Mouse (Mus musculus) lung, embryonic 16.5 days (tissue): ENCODE results near the gene Ugdh. TPM values are rescaled to one million over a fixed set of nuclear protein-coding genes. Genes with fewer than 3 reads are reported as not detected.

Source experiments
- ATAC-seq: fragments of 200-750 bp; cut with Nextera tagmentation; 2 replicates; pipeline ENCODE4 v1.8.0; 2017; ENCODE audit warnings: low read depth, mild to moderate bottlenecking, moderate library complexity
- H3K27ac ChIP-seq: fragments of 300-500 bp; sonication (generic); 2 replicates; pipeline ENCODE4 v1.5.1; 2014; ENCODE audit warnings: mild to moderate bottlenecking, control low read depth, low read length
- H3K27me3 ChIP-seq: fragments of 300-500 bp; sonication (generic); 2 replicates; pipeline ENCODE4 v1.6.1; 2014; ENCODE audit warnings: low read depth, low read length, mixed read lengths; ENCODE audit not compliant: control insufficient read depth, insufficient read depth
- H3K36me3 ChIP-seq: fragments of 300-500 bp; sonication (generic); 2 replicates; pipeline ENCODE4 v1.6.1; 2014; ENCODE audit warnings: low read length; ENCODE audit not compliant: control insufficient read depth, insufficient read depth
- H3K4me1 ChIP-seq: fragments of 300-500 bp; sonication (generic); replicated peaks from 2 replicates; pipeline ENCODE4 v1.6.1; 2014; ENCODE audit warnings: low read length, mixed read lengths; ENCODE audit not compliant: control insufficient read depth, insufficient read depth
- H3K4me2 ChIP-seq: fragments of 300-500 bp; sonication (generic); 2 replicates; pipeline ENCODE4 v1.6.1; 2014; ENCODE audit warnings: low read depth, low read length, control low read depth
- H3K4me3 ChIP-seq: fragments of 300-500 bp; sonication (generic); 2 replicates; pipeline ENCODE4 v1.5.1; 2014; ENCODE audit warnings: mild to moderate bottlenecking, low read length, control low read depth
- H3K9ac ChIP-seq: fragments of 300-500 bp; sonication (generic); 2 replicates; pipeline ENCODE4 v1.6.1; 2014; ENCODE audit warnings: low read length, control low read depth
- H3K9me3 ChIP-seq: fragments of 300-500 bp; sonication (generic); 2 replicates; pipeline ENCODE4 v1.6.1; 2016; ENCODE audit warnings: low read length; ENCODE audit not compliant: control insufficient read depth
- WGBS: fragments of 180-500 bp; shearing (Covaris S2); extraction: QIAGEN DNeasy Blood & Tissue Kit; methylation state at CpG from one replicate; pipeline ENCODE4 v1.1.7; 2014; 5-methylcytosine and 5-hydroxymethylcytosine counted together
- polyA plus RNA-seq: library from polyadenylated mRNA; unstranded; fragments of >200 nt; fragmentation: Nextera tagmentation; extraction: Ambion mirVana; gene quantifications from 2 replicates; pipeline ENCODE4 v1.2.1, GENCODE M21; 2015

The Ugdh gene
- polyA plus RNA-seq, 1 experiment from 2014 or later = 148 TPM

DNA sequence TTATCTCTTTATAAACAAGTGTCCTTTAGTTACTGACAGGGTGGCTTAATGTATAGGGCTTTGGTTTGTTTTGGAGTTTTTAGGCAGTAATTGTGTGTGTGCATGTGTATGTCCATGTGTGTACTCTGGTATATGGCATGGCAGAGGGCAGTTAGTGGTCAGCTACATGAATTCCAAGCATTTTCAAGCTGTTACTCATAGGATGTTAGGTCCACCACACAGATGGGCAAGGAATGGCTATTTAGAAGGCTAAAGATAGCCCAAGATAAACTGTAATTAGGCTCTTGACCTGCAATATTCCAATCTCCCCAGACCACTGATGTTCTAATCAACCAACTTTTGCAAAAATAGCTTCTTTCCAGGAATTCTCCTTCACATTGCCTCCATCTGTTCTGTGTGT lies 2.3 kb upstream of the Ugdh start:
- Histone ChIP-seq H3K4me2 (no peak overlapping the region), H3K9ac (no peak overlapping the region), H3K27me3 (no peaks in the 10 kb centered on the region), H3K27ac (no peak overlapping the region), H3K9me3 (no peaks in the 10 kb centered on the region), H3K36me3 (no peaks in the 10 kb centered on the region), H3K4me1 (peaks cover 12% of the 10 kb centered on the region), H3K4me3 (no peak overlapping the region)
- no peak for ATAC-seq

DNA sequence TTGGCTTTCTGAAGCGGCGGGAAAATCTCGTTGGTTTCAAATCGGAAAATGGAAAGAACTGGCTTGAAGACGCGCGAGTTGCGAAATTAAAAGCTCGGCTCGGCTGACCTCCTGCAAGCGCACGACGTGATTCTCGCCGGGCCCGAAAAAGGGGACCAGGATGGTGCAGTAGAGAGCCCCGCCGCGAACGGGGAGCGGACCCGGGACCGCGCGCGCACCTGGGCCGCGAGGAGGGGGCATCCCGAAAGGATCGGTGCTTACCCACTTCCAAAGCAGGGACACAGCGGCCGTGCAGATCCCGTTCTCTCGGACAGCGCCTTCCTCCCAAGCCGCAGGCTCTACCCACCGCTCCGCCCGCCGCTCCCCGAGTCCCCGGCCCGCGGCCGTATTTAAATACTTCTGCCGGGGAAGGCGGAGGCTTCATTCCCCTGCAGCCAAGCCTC lies 365 bp downstream of the Ugdh start:
- peak overlapping the region; percentile 86 for H3K27ac ChIP-seq
- peaks cover 12% of the 10 kb centered on the region for H3K4me1 ChIP-seq
- WGBS = under 1% methylated on average over 40 of the region's 47 CpGs

DNA sequence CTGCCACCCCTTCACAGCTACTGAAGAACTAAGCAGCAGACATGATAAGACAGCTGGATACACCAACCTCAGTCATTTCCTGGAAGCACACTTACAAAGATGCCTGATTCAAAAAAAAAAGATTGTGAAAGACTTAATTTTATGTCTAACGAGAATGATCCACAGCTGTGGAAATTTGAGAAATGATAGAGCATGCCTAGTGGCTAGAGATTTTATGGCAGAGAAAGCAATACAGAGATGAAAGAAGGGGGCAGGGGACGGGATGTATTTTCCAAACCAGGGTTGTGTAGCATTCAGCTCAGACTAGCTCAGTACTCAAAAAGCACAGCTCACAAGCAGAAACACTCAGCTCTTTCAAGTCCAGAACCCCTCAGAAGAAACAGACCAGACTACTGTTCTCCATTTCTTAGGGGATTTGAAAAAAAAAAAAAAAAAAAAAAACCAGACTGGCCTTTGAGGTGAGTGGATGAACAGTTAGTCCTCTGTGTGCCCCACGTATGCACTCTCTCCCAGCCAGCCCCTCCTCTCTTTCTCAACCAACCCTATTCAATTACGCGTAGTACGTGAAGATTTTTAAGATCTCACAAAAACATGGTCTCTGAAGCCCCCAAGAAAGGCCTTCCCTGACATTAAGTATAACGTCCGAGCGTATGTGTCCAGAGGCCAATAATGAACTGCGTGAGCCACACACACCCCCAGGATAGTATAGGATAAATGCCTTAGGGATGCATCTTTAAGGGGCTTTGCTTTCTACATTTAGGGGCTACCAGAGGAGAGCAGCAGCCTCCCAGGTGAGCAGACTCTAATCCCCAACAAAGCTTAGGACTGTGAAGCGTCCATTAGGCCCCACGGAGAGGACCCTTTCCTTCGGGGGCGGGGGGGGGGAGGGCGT lies 1.0 kb downstream of the Ugdh start:
- no peak for ATAC-seq
- Histone ChIP-seq H3K27ac (peak overlapping the region; percentile 86), H3K9ac (peak overlapping the region; percentile 81), H3K4me1 (peaks cover 12% of the 10 kb centered on the region), H3K9me3 (no peaks in the 10 kb centered on the region), H3K4me2 (peak overlapping the region; percentile 56), H3K36me3 (no peaks in the 10 kb centered on the region), H3K4me3 (peak overlapping the region; percentile 78), H3K27me3 (no peaks in the 10 kb centered on the region)
- 3% methylated on average over 15 of the region's 15 CpGs for WGBS

More for the DNA sequence above, 365 bp downstream of the Ugdh start:
- ATAC-seq = no peak
- H3K4me3 ChIP-seq = peak overlapping the region; percentile 78
- peak overlapping the region; percentile 81 for H3K9ac ChIP-seq
- H3K9me3 ChIP-seq = no peaks in the 10 kb centered on the region
- no peaks in the 10 kb centered on the region for H3K27me3 ChIP-seq
- H3K36me3 ChIP-seq = no peaks in the 10 kb centered on the region
- peak overlapping the region; percentile 56 for H3K4me2 ChIP-seq

DNA sequence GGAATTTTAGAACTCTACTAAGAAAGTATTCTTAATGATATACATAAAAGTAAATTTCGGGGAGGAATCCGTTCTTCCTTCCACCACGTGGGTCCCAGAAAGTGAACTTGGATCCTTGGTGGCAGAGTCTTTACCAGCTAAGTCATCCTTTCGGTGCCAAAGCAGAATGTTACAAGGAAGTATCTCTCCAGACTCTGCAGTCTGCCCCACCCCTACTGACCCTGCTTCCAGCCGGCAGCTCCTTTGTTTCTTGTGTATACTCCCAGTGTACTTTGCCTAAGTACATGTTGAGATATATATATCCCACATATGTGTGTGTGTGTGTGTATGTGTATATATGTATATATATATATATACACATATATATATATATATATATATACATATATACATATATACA lies 6.3 kb downstream of the Ugdh start:
- no peaks in the 10 kb centered on the region for H3K27me3 ChIP-seq
- no peaks in the 10 kb centered on the region for H3K9me3 ChIP-seq
- H3K4me3 ChIP-seq = no peak overlapping the region
- peaks cover 6% of the 10 kb centered on the region for H3K4me1 ChIP-seq
- H3K36me3 ChIP-seq = peaks cover 4% of the 10 kb centered on the region; the same call in 1 of the 2 replicates
- H3K4me2 ChIP-seq = no peak overlapping the region
- WGBS = 86% methylated on average over 5 of the region's 5 CpGs
- ATAC-seq = no peak
- H3K9ac ChIP-seq = no peak overlapping the region
- H3K27ac ChIP-seq = no peak overlapping the region

DNA sequence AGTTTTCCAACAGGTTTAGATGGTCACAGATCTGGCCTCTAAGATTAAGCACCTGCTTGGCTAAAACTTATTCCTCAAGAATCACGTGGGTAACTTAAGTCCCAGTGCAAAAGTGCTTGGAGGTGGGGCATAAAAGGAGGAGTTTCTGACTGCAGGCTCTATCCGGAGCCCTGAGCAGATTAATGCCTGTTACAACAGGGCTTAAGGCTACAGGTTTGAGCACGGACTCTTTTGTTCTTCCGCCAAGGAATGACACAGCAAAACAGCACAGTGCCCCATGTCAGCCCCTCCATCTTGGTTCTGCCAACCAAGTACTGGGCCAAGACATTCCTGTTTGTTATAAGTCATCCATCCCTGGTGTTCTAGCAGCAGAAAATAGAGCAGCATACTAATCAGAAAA lies 7.4 kb downstream of the Ugdh start:
- ATAC-seq = no peak
- no peak overlapping the region for H3K27ac ChIP-seq
- WGBS = 45% methylated on average over 4 of the region's 4 CpGs

DNA sequence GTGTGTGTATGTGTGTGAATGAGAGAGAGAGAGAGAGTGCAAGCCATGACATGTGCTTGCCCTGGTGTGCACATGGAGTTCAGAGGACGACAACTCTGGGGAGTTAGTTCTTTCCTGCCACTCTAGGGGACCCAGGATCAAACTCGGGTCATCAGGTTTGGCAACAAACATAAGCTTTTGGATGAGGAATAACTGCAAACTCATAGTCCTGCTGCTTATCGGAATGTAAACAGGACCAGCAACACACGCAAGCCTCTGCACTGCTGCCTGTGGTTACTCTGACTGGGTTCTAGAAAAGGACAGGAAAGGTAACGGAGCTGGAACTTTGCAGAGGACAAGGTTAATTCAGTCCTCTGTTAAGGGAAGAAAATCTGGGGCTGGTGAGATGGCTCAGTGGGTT lies 10.5 kb downstream of the Ugdh start:
- peaks cover 26% of the 10 kb centered on the region for H3K36me3 ChIP-seq
- 70% methylated on average over 5 of the region's 5 CpGs for WGBS
- no peak overlapping the region for H3K27ac ChIP-seq

More for the DNA sequence above, 7.4 kb downstream of the Ugdh start:
- Histone ChIP-seq H3K9me3 (no peaks in the 10 kb centered on the region), H3K4me3 (no peak overlapping the region), H3K36me3 (peaks cover 9% of the 10 kb centered on the region), H3K9ac (no peak overlapping the region), H3K4me2 (no peak overlapping the region), H3K4me1 (no peaks in the 10 kb centered on the region), H3K27me3 (no peaks in the 10 kb centered on the region)

DNA sequence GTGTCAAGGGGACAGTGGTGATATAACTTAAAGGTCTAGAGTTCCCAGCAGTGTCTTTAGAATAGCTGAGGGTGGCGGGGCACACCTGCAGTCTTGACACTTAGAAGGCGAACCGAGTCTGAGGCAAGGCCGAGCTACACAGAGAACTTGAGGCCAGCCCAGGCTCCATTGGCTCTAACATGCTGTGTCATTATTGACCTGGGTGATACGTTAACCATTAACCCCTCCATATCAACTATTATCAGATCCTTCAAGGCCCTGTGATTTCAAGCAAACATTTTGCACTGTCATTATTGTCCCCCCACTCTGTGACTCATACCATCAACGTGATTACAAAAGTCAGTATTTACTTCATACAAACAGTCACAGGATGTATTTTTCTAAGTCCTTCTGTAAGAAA lies 11.5 kb downstream of the Ugdh start:
- no peak overlapping the region for H3K4me3 ChIP-seq
- peaks cover 26% of the 10 kb centered on the region for H3K36me3 ChIP-seq
- H3K4me2 ChIP-seq = no peak overlapping the region
- H3K27ac ChIP-seq = no peak overlapping the region
- H3K27me3 ChIP-seq = no peaks in the 10 kb centered on the region
- no peak for ATAC-seq
- H3K9me3 ChIP-seq = no peaks in the 10 kb centered on the region
- H3K9ac ChIP-seq = no peak overlapping the region
- 65% methylated on average over 6 of the region's 6 CpGs for WGBS
- H3K4me1 ChIP-seq = no peaks in the 10 kb centered on the region

More for the DNA sequence above, 10.5 kb downstream of the Ugdh start:
- no peaks in the 10 kb centered on the region for H3K27me3 ChIP-seq
- no peak overlapping the region for H3K4me3 ChIP-seq
- no peak overlapping the region for H3K9ac ChIP-seq
- ATAC-seq = no peak
- H3K9me3 ChIP-seq = no peaks in the 10 kb centered on the region
- no peaks in the 10 kb centered on the region for H3K4me1 ChIP-seq
- no peak overlapping the region for H3K4me2 ChIP-seq

DNA sequence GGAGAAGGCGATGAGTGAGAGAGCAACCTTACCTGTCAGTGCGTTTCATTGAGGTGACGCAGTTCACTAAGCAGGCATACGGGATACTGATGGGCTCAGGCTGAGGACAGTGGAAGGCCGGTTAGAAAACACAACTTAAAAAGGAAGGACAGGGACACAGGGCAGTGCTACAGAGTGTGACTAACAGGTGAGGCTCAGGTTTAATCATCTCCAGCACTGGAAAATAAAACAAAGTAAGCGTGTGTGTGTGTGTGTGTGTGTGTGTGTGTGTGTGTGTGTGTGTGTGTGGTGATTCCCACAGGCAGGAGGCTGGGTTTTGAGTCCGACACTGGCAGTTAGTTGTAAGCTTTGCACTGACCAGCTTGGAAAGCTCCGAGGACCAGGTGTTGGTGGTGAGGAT lies 12.9 kb downstream of the Ugdh start:
- no peaks in the 10 kb centered on the region for H3K27me3 ChIP-seq
- H3K27ac ChIP-seq = no peak overlapping the region
- no peak overlapping the region for H3K4me3 ChIP-seq
- H3K4me2 ChIP-seq = no peak overlapping the region
- no peaks in the 10 kb centered on the region for H3K4me1 ChIP-seq
- H3K9ac ChIP-seq = no peak overlapping the region
- peaks cover 26% of the 10 kb centered on the region for H3K36me3 ChIP-seq
- no peaks in the 10 kb centered on the region for H3K9me3 ChIP-seq
- ATAC-seq = no peak
- 88% methylated on average over 8 of the region's 8 CpGs for WGBS

DNA sequence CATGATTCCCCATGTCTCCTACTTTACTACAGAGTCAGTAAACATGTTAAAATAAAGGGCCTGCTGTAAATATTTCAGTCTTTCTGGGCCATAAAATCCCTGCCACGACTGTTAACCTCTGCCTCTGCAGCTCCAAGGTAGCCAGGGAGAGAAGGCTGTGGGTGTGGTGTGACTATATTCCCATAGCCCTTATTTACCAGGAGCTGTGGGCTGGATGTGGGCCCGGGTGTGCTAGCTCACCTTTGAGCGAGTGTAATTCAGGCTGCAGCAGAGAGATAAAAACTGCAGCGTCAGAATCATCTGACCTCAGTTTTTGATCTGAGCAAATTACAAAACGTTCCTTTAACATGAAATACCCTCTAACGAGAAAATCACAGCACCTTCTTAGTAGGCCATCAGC lies 14.9 kb downstream of the Ugdh start:
- 71% methylated on average over 6 of the region's 6 CpGs for WGBS
- Histone ChIP-seq H3K36me3 (peaks cover 24% of the 10 kb centered on the region), H3K27ac (no peak overlapping the region)

More for the DNA sequence above, 14.9 kb downstream of the Ugdh start:
- Histone ChIP-seq H3K4me3 (no peak overlapping the region), H3K4me2 (no peak overlapping the region), H3K9me3 (no peaks in the 10 kb centered on the region), H3K4me1 (peaks cover 5% of the 10 kb centered on the region), H3K27me3 (no peaks in the 10 kb centered on the region), H3K9ac (no peak overlapping the region)
- no peak for ATAC-seq
